Mouse (Mus musculus): ENCODE measurements around the gene Naa20. TPM values are rescaled to one million over a fixed set of nuclear protein-coding genes. Genes with fewer than 3 reads are reported as not detected.

The Naa20 gene
- total and polyA plus RNA-seq, 2 experiments = 14.4 to 29.2 TPM

- H3K27ac ChIP-seq (replicated peaks; ENCODE audit: insufficient read depth, low read depth, low read length) = no peak overlapping the region
- no peak overlapping the region for H3K4me3 ChIP-seq (ENCODE audit: insufficient read depth, low read depth, low read length)
- peaks cover 19% of the 10 kb centered on the region for H3K36me3 ChIP-seq (ENCODE audit: control insufficient read depth, insufficient read depth, low read length)
- H3K79me2 ChIP-seq (ENCODE audit: control insufficient read depth, insufficient read depth, low read length) = peaks cover 13% of the 10 kb centered on the region
- no peaks in the 10 kb centered on the region for H3K27me3 ChIP-seq (ENCODE audit: control insufficient read depth, insufficient read depth, low read length)
- no peak for DNase-seq (ENCODE audit: extremely low read depth, low read depth, low spot score)
- TF ChIP-seq CTCF (IDR thresholded peaks at IDR 0.05; ENCODE audit: low read depth, low read length) (no peak), POLR2A (IDR thresholded peaks at IDR 0.05; ENCODE audit: extremely low read depth, insufficient read depth, low read length) (no peak)
- H3K4me1 ChIP-seq (ENCODE audit: control insufficient read depth, insufficient read depth, low read length) = peaks cover 3% of the 10 kb centered on the region; the same call in 1 of the 2 replicates
- no peak overlapping the region for H3K9ac ChIP-seq (ENCODE audit: low read depth, low read length)
- WGBS = 98% methylated on average over 4 of the region's 4 CpGs
These were observed 30.6 kb upstream of the Naa20 start for GRCm38 (mm10) chr2:145871308-145871707.

- peaks cover 13% of the 10 kb centered on the region for H3K79me2 ChIP-seq (ENCODE audit: control insufficient read depth, insufficient read depth, low read length)
- H3K9ac ChIP-seq (ENCODE audit: low read depth, low read length) = no peak overlapping the region
- H3K36me3 ChIP-seq (ENCODE audit: control insufficient read depth, insufficient read depth, low read length) = peaks cover 26% of the 10 kb centered on the region
- H3K27ac ChIP-seq (replicated peaks; ENCODE audit: insufficient read depth, low read depth, low read length) = no peak overlapping the region
- DNase-seq (ENCODE audit: extremely low read depth, low read depth, low spot score) = peak; percentile 45
- peaks cover 3% of the 10 kb centered on the region; the same call in 1 of the 2 replicates for H3K4me1 ChIP-seq (ENCODE audit: control insufficient read depth, insufficient read depth, low read length)
- no peaks in the 10 kb centered on the region for H3K27me3 ChIP-seq (ENCODE audit: control insufficient read depth, insufficient read depth, low read length)
- H3K4me3 ChIP-seq (ENCODE audit: insufficient read depth, low read depth, low read length) = no peak overlapping the region
- WGBS = 30% methylated on average over 1 of the region's 1 CpGs
- TF ChIP-seq CTCF (IDR thresholded peaks at IDR 0.05; ENCODE audit: low read depth, low read length) = no peak
- no peak for TF ChIP-seq POLR2A (IDR thresholded peaks at IDR 0.05; ENCODE audit: extremely low read depth, insufficient read depth, low read length)
These were observed 29.8 kb upstream of the Naa20 start for GRCm38 (mm10) chr2:145872099-145872498.

- H3K9ac ChIP-seq (ENCODE audit: low read depth, low read length) = no peak overlapping the region
- WGBS = 21% methylated on average over 1 of the region's 1 CpGs
- H3K27me3 ChIP-seq (ENCODE audit: control insufficient read depth, insufficient read depth, low read length) = no peaks in the 10 kb centered on the region
- DNase-seq (ENCODE audit: extremely low read depth, low read depth, low spot score) = no peak
- no peak overlapping the region for H3K27ac ChIP-seq (replicated peaks; ENCODE audit: insufficient read depth, low read depth, low read length)
- H3K79me2 ChIP-seq (ENCODE audit: control insufficient read depth, insufficient read depth, low read length) = peaks cover 7% of the 10 kb centered on the region
- TF ChIP-seq CTCF (IDR thresholded peaks at IDR 0.05; ENCODE audit: low read depth, low read length) (no peak), POLR2A (IDR thresholded peaks at IDR 0.05; ENCODE audit: extremely low read depth, insufficient read depth, low read length) (no peak)
- H3K4me1 ChIP-seq (ENCODE audit: control insufficient read depth, insufficient read depth, low read length) = peaks cover 3% of the 10 kb centered on the region; the same call in 1 of the 2 replicates
- H3K4me3 ChIP-seq (ENCODE audit: insufficient read depth, low read depth, low read length) = no peak overlapping the region
- H3K36me3 ChIP-seq (ENCODE audit: control insufficient read depth, insufficient read depth, low read length) = peaks cover 33% of the 10 kb centered on the region
These were observed 27.9 kb upstream of the Naa20 start for GRCm38 (mm10) chr2:145873953-145874352.

GRCm38 (mm10) chr2:145874879-145875482, 26.9 kb upstream of the Naa20 start:
- H3K4me3 ChIP-seq (ENCODE audit: insufficient read depth, low read depth, low read length) = no peak overlapping the region
- TF ChIP-seq POLR2A (IDR thresholded peaks at IDR 0.05; ENCODE audit: extremely low read depth, insufficient read depth, low read length) (no peak), CTCF (IDR thresholded peaks at IDR 0.05; ENCODE audit: low read depth, low read length) (no peak)
- WGBS = 65% methylated on average over 3 of the region's 3 CpGs
- H3K9ac ChIP-seq (ENCODE audit: low read depth, low read length) = no peak overlapping the region
- no peak for DNase-seq (ENCODE audit: extremely low read depth, low read depth, low spot score)
- no peak overlapping the region for H3K27ac ChIP-seq (replicated peaks; ENCODE audit: insufficient read depth, low read depth, low read length)
- H3K4me1 ChIP-seq (ENCODE audit: control insufficient read depth, insufficient read depth, low read length) = 0 out of 2 replicates have a peak, but pooled peaks cover 3% of the 10 kb centered on the region
- H3K27me3 ChIP-seq (ENCODE audit: control insufficient read depth, insufficient read depth, low read length) = no peaks in the 10 kb centered on the region
- H3K36me3 ChIP-seq (ENCODE audit: control insufficient read depth, insufficient read depth, low read length) = peaks cover 36% of the 10 kb centered on the region
- H3K79me2 ChIP-seq (ENCODE audit: control insufficient read depth, insufficient read depth, low read length) = peaks cover 4% of the 10 kb centered on the region

- H3K27ac ChIP-seq (replicated peaks; ENCODE audit: insufficient read depth, low read depth, low read length) = no peak overlapping the region
- peaks cover 4% of the 10 kb centered on the region for H3K79me2 ChIP-seq (ENCODE audit: control insufficient read depth, insufficient read depth, low read length)
- H3K4me1 ChIP-seq (ENCODE audit: control insufficient read depth, insufficient read depth, low read length) = 0 out of 2 replicates have a peak, but pooled peaks cover 3% of the 10 kb centered on the region
- H3K9ac ChIP-seq (ENCODE audit: low read depth, low read length) = no peak overlapping the region
- peaks cover 36% of the 10 kb centered on the region for H3K36me3 ChIP-seq (ENCODE audit: control insufficient read depth, insufficient read depth, low read length)
- 94% methylated on average over 3 of the region's 3 CpGs for WGBS
- no peak for DNase-seq (ENCODE audit: extremely low read depth, low read depth, low spot score)
- H3K4me3 ChIP-seq (ENCODE audit: insufficient read depth, low read depth, low read length) = no peak overlapping the region
- TF ChIP-seq CTCF (IDR thresholded peaks at IDR 0.05; ENCODE audit: low read depth, low read length) = no peak
- TF ChIP-seq POLR2A (IDR thresholded peaks at IDR 0.05; ENCODE audit: extremely low read depth, insufficient read depth, low read length) = no peak
- H3K27me3 ChIP-seq (ENCODE audit: control insufficient read depth, insufficient read depth, low read length) = no peaks in the 10 kb centered on the region
These were observed 24.7 kb upstream of the Naa20 start for GRCm38 (mm10) chr2:145877191-145877590.

Data from liver, adult 2 months (tissue).